Mouse (Mus musculus): ENCODE results near the gene Foxn4. TPM values are rescaled to one million over a fixed set of nuclear protein-coding genes. Genes with fewer than 3 reads are reported as not detected.

Gene Foxn4
- polyA plus RNA-seq (2012; rRNA removed) (not detected in 2 replicates), polyA plus RNA-seq (2014; fragmentation: Nextera tagmentation; extraction: Ambion mirVana) (not detected in 2 replicates)

DNA sequence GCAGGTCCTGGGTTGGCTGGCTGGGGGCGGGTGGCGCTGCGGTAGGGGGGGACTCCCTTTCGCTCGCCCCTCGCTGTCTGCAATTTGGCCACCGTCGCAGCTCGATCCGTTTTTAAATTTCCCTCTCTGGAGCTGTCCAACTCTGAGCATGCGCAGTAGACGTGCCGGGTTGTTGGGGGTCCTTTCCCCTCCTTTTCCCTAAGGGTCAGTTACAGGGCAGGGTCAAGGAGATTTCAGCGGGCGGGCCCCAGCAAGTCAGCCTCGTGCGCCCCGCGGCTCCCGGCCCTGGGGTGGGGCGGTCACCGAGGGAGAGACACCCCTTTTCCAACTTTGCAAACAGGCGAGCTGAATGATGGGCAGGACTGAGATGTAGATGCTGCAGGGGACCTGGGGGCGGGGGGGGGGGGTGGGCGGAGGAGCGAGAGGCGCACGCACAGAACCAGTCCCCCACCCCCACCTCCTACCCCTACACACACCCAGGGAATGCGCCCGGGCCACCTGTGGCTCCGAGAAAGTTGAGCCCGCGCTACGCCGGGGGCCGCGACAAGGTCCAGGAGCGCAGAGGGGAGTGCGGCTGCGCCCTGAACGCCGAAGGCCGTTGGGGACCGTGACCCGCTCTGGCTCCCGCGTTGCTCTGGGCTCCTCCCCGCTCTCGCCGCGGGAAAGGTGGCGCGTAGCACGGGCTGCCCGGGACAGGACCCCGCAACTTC lies at the start of gene Foxn4:
TSS of gene Foxn4 (minus strand) at position 115 of the 710 bp plus-strand sequence.
- peak within 1 kb of the TSS; percentile 22; the same call in 1 of the 2 replicates for H3K4me2 ChIP-seq (ENCODE audit: low read depth)
- no peak within 1 kb of the TSS for H3K4me3 ChIP-seq (ENCODE audit: insufficient read depth in 1 of 2, low read depth in 2 of 2, low read length in 2 of 2)
- no peaks in the 10 kb centered on the region for H3K9me3 ChIP-seq (ENCODE audit: control insufficient read depth, low read length)
- no peaks in the 10 kb centered on the region for H3K36me3 ChIP-seq (replicated peaks; ENCODE audit: control insufficient read depth, insufficient read depth, low read depth)
- H3K27me3 ChIP-seq (ENCODE audit: control insufficient read depth, insufficient read depth, low read length), result peaks cover 54% of the 10 kb centered on the region
- ATAC-seq (ENCODE audit: insufficient read depth) (no peak), DNase-seq (ENCODE audit: low read depth in 3 of 3, low spot score in 3 of 3) (no peak)
- no peak for TF ChIP-seq CTCF (IDR thresholded peaks at IDR 0.05; ENCODE audit: low read depth)
- no peak for TF ChIP-seq EP300 (IDR thresholded peaks at IDR 0.05; ENCODE audit: low read depth)
- no peak within 1 kb of the TSS for H3K9ac ChIP-seq (replicated peaks)
- no peak within 1 kb of the TSS for H3K27ac ChIP-seq
- WGBS (ENCODE audit: insufficient replicate concordance), result 1% methylated on average over 54 of the region's 56 CpGs
- no peaks in the 10 kb centered on the region for H3K4me1 ChIP-seq (replicated peaks; ENCODE audit: control insufficient read depth in 2 of 2, insufficient read depth in 2 of 2, low read length in 1 of 2)

DNA sequence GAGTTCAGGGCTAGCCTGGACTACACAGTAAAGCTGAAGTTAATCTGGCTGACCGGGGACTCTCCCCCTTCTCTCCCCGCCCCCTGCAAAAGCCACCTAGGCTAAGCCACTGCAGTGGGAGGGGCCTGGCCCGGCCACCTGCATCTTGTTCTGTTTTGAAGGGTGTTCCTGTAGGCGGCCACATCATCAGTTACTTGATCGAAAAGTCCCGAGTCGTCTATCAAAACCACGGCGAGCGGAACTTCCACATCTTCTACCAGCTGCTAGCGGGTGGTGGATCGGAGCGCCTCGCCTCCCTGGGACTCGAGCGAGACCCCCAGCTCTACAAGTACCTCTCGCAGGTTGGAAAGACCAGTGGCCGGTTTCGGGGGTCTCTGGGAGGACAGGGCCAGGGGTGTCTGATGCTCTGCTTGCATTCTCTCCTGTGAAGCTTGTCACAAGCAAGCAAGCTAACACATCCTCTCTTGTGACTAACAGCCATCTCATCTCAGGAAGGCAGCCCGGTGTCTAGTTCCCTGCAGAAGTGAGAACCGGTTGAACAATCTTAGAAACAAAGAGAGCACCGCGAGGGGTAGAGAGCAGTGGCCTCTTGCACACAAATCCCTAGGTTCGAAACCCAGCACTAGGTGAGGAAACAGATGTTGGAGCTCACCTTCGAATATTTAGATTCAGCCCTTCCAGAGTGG lies 49.6 kb upstream of the Foxn4 start:
- no peak overlapping the region for H3K4me2 ChIP-seq (ENCODE audit: low read depth)
- H3K27me3 ChIP-seq (ENCODE audit: control insufficient read depth, insufficient read depth, low read length), result no peaks in the 10 kb centered on the region
- no peak for TF ChIP-seq CTCF (IDR thresholded peaks at IDR 0.05; ENCODE audit: low read depth)
- no peak for TF ChIP-seq EP300 (IDR thresholded peaks at IDR 0.05; ENCODE audit: low read depth)
- no peak for DNase-seq (ENCODE audit: low read depth in 3 of 3, low spot score in 3 of 3)
- no peak overlapping the region for H3K4me3 ChIP-seq (ENCODE audit: insufficient read depth in 1 of 2, low read depth in 2 of 2, low read length in 2 of 2)
- no peak for ATAC-seq (ENCODE audit: insufficient read depth)
- H3K27ac ChIP-seq, result no peak overlapping the region
- no peaks in the 10 kb centered on the region for H3K9me3 ChIP-seq (ENCODE audit: control insufficient read depth, low read length)
- H3K9ac ChIP-seq (replicated peaks), result no peak overlapping the region
- 38% methylated on average over 25 of the region's 25 CpGs for WGBS (ENCODE audit: insufficient replicate concordance)
- H3K4me1 ChIP-seq (replicated peaks; ENCODE audit: control insufficient read depth in 2 of 2, insufficient read depth in 2 of 2, low read length in 1 of 2), result no peaks in the 10 kb centered on the region
- no peaks in the 10 kb centered on the region for H3K36me3 ChIP-seq (replicated peaks; ENCODE audit: control insufficient read depth, insufficient read depth, low read depth)

DNA sequence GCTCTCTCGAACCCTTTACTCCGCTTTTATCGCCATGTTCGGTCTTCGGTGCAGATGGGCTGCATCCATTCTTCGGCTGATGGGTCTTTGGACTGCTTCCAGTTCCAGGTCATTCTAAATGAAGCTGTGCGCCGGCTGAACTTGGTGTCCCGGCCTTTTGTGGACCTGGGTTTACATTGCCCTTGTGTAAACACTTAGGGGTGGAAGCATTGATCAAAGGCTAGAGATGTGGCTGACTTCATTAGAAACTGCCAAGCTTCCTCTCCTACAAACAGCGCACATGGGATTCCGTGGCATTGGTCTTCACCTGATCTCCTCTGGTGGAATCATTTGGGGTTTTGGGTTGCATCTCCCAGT lies 36.1 kb upstream of the Foxn4 start:
- no peaks in the 10 kb centered on the region for H3K27me3 ChIP-seq (ENCODE audit: control insufficient read depth, insufficient read depth, low read length)
- no peaks in the 10 kb centered on the region for H3K9me3 ChIP-seq (ENCODE audit: control insufficient read depth, low read length)
- no peak overlapping the region for H3K27ac ChIP-seq
- H3K4me3 ChIP-seq (ENCODE audit: insufficient read depth in 1 of 2, low read depth in 2 of 2, low read length in 2 of 2), result no peak overlapping the region
- no peaks in the 10 kb centered on the region for H3K4me1 ChIP-seq (replicated peaks; ENCODE audit: control insufficient read depth in 2 of 2, insufficient read depth in 2 of 2, low read length in 1 of 2)
- peak overlapping the region; percentile 36 for H3K4me2 ChIP-seq (ENCODE audit: low read depth)
- H3K9ac ChIP-seq (replicated peaks), result no peak overlapping the region
- 55% methylated on average over 11 of the region's 11 CpGs for WGBS (ENCODE audit: insufficient replicate concordance)
- DNase-seq (ENCODE audit: low read depth in 3 of 3, low spot score in 3 of 3) (no peak), ATAC-seq (ENCODE audit: insufficient read depth) (no peak)
- TF ChIP-seq CTCF (IDR thresholded peaks at IDR 0.05; ENCODE audit: low read depth), result no peak
- TF ChIP-seq EP300 (IDR thresholded peaks at IDR 0.05; ENCODE audit: low read depth), result no peak
- no peaks in the 10 kb centered on the region for H3K36me3 ChIP-seq (replicated peaks; ENCODE audit: control insufficient read depth, insufficient read depth, low read depth)

DNA sequence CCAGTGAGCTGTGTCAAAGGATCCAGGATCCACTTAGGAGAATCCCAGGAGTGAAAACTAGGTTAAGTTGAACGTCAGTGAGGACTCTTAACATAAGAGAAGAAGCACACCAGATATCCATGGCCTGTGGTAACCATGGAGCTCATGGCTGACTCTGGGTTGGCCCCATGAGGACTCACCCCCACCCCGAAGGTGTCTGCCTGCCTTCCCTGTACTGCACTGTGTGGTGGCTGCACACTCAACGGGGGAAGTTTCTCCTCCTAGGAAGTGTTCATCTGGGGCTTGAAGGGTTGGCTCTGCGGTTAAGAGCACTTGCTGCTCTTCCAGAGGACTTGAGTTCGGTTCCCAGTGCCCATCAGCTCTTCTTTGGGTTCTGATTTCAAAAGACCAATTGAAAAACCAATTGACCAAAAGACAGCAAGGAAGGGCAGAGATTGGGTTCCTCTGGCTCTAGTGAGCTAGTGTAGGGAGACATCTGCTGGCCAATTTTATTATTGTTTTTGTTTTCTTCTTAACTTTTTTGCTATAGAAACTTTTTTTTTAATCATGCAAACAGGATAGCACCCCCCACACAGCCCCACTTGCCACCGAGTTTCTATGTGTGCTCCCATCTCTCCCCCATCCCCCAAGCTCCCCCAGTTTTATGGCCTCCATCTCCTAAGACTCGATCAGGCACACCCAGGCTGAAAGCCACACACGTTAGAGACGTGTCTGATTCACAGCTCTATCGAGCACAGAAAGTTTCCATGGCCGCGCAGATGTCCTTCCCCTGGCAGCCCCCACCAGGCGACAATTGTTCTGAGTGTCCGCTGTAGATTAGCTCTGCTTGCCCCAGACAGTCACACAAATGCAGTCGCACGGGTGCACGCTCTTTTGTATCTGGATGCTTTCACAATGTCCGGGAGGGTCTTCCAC lies 35.4 kb upstream of the Foxn4 start:
- H3K27me3 ChIP-seq (ENCODE audit: control insufficient read depth, insufficient read depth, low read length), result no peaks in the 10 kb centered on the region
- no peak for TF ChIP-seq EP300 (IDR thresholded peaks at IDR 0.05; ENCODE audit: low read depth)
- peak; percentile 47; the same call in 1 of the 2 replicates for TF ChIP-seq CTCF (IDR thresholded peaks at IDR 0.05; ENCODE audit: low read depth)
- DNase-seq (ENCODE audit: low read depth in 3 of 3, low spot score in 3 of 3), result peak; percentile 10 to 20 (median 16)
- H3K36me3 ChIP-seq (replicated peaks; ENCODE audit: control insufficient read depth, insufficient read depth, low read depth), result no peaks in the 10 kb centered on the region
- H3K9ac ChIP-seq (replicated peaks), result no peak overlapping the region
- no peak overlapping the region for H3K4me3 ChIP-seq (ENCODE audit: insufficient read depth in 1 of 2, low read depth in 2 of 2, low read length in 2 of 2)
- no peak for ATAC-seq (ENCODE audit: insufficient read depth)
- H3K27ac ChIP-seq, result no peak overlapping the region
- WGBS (ENCODE audit: insufficient replicate concordance), result 45% methylated on average over 18 of the region's 18 CpGs
- no peaks in the 10 kb centered on the region for H3K9me3 ChIP-seq (ENCODE audit: control insufficient read depth, low read length)
- H3K4me2 ChIP-seq (ENCODE audit: low read depth), result peak overlapping the region; percentile 36
- no peaks in the 10 kb centered on the region for H3K4me1 ChIP-seq (replicated peaks; ENCODE audit: control insufficient read depth in 2 of 2, insufficient read depth in 2 of 2, low read length in 1 of 2)

All from liver, embryonic 14.5 days (tissue).